Comparison of ENCODE assay signal across 25 mouse cellular contexts in the genomic region with DNA sequence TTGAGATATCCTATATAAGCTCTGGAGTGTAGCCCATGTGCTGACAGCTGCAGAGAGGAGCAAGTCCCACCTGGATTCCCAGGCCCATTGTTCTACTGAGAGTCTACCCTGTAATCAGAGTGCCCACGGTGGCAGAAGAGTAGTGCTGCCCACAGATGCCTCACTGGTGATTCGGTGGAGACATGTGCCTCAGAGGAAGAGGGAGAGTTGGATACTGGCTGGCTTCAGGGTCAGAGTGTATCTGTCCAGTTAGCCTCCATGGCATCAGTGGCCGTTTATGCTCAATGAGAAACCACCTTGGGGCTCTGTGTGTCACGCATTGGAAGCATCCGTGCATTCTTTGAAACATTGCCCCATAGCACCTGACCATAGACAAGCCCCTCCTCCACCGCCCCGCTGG. TPM values are rescaled to one million over a fixed set of nuclear protein-coding genes. Genes with fewer than 3 reads are reported as not detected.
DNase-seq lines count a peak whose midpoint lies in the region; ATAC-seq and TF ChIP-seq lines count a peak whose summit lies in the region.
"Had no signal": no experiment of that assay in that cellular context is flagged by ENCODE, and none has a peak within 500 bp of the region (broad histone marks: within the 10 kb centered on the region; RNA-seq: fewer than 3 reads in every experiment).

No protein-coding gene starts in this region.

- peak overlapping the region; percentile 65 for H3K4me3 ChIP-seq in heart, embryonic 10.5 days
- H3K4me3 ChIP-seq in MEL (ENCODE audit: control insufficient read depth in 1 of 2, insufficient read depth in 1 of 2, low read depth in 2 of 2, low read length in 2 of 2) = no peak overlapping the region
- H3K4me3 ChIP-seq in heart, embryonic 14.5 days (ENCODE audit: control insufficient read depth in 1 of 2, insufficient read depth in 1 of 2, low read depth in 1 of 2, low read length in 2 of 2) = peak overlapping the region; percentile 73 to 93
- peak overlapping the region; percentile 41 for H3K4me3 ChIP-seq in intestine, embryonic 16.5 days (ENCODE audit: low read length)
- H3K4me3 ChIP-seq: liver, embryonic 13.5 days; midbrain, embryonic 12.5 days; neural tube, embryonic 13.5 days had no signal

- intact Hi-C loops in heart, postnatal 25 days (cut with DNase I) = loop anchor here (2.0 to 10.0 kb wide), 2 partner anchors 15 to 469 kb away; no protein-coding TSS in a partner anchor

- peaks cover 16% of the 10 kb centered on the region for H3K36me3 ChIP-seq in heart, embryonic 10.5 days
- H3K36me3 ChIP-seq in MEL (ENCODE audit: control insufficient read depth in 1 of 2, insufficient read depth in 2 of 2, low read length in 2 of 2) = peaks cover 0 to 36% of the 10 kb centered on the region in 2 experiments; a peak in 2 of 4 replicates
- peaks cover 20% of the 10 kb centered on the region for H3K36me3 ChIP-seq in heart, embryonic 14.5 days (ENCODE audit: control insufficient read depth, insufficient read depth, low read length)
- no peaks in the 10 kb centered on the region for H3K36me3 ChIP-seq in intestine, embryonic 16.5 days (ENCODE audit: control insufficient read depth, insufficient read depth, low read length)
- H3K36me3 ChIP-seq: liver, embryonic 13.5 days; midbrain, embryonic 12.5 days; neural tube, embryonic 13.5 days had no signal

- no peaks in the 10 kb centered on the region for H3K27me3 ChIP-seq in heart, embryonic 10.5 days (ENCODE audit: insufficient read depth, poor library complexity, severe bottlenecking)
- no peaks in the 10 kb centered on the region for H3K27me3 ChIP-seq in MEL (ENCODE audit: control insufficient read depth in 1 of 2, insufficient read depth in 2 of 2, low read length in 2 of 2)
- H3K27me3 ChIP-seq in heart, embryonic 14.5 days (ENCODE audit: control insufficient read depth, insufficient read depth, low read length) = no peaks in the 10 kb centered on the region
- H3K27me3 ChIP-seq in intestine, embryonic 16.5 days (replicated peaks; ENCODE audit: control insufficient read depth, insufficient read depth, low read length) = no peaks in the 10 kb centered on the region
- H3K27me3 ChIP-seq: liver, embryonic 13.5 days; midbrain, embryonic 12.5 days; neural tube, embryonic 13.5 days had no signal

- ATAC-seq in heart, embryonic 14.5 days (ENCODE audit: insufficient number of reproducible peaks, insufficient read depth, low FRiP score, low read depth) = no peak
- no peak for ATAC-seq in intestine, embryonic 16.5 days
- ATAC-seq: forebrain, embryonic 14.5 days had no signal

- no peak for TF ChIP-seq RAD21 in MEL (IDR thresholded peaks at IDR 0.05; ENCODE audit: low read depth, low read length)

- TF ChIP-seq EP300 in MEL (IDR thresholded peaks at IDR 0.05; ENCODE audit: low read depth in 1 of 2, low read length in 2 of 2) = no peak

- WGBS in heart, embryonic 10.5 days = 33% methylated on average over 7 of the region's 7 CpGs
- 24% methylated on average over 7 of the region's 7 CpGs for WGBS in heart, embryonic 14.5 days
- WGBS in intestine, embryonic 16.5 days = 62% methylated on average over 7 of the region's 7 CpGs

- TF ChIP-seq POLR2A in MEL (IDR thresholded peaks at IDR 0.05; ENCODE audit: control insufficient read depth in 1 of 2, insufficient read depth in 1 of 2, low read depth in 1 of 2, low read length in 2 of 2, poor library complexity in 1 of 2) = no peak

- TF ChIP-seq CTCF in MEL (IDR thresholded peaks at IDR 0.05 in 2 of 3, conservative IDR thresholded peaks at IDR 0.05 in 1 of 3; ENCODE audit: control insufficient read depth in 1 of 3, insufficient read depth in 1 of 3, low read depth in 2 of 3, low read length in 3 of 3, poor library complexity in 1 of 3, severe bottlenecking in 1 of 3) = no peak

- H3K9ac ChIP-seq in MEL (ENCODE audit: control insufficient read depth, low read depth, low read length, poor library complexity, severe bottlenecking) = peak overlapping the region; percentile 15; the same call in 1 of the 2 replicates
- H3K9ac ChIP-seq in heart, embryonic 14.5 days (ENCODE audit: low read length) = peak overlapping the region; percentile 98
- H3K9ac ChIP-seq in intestine, embryonic 16.5 days (ENCODE audit: low read depth, low read length) = 0 out of 2 replicates have a peak overlapping the region, but pooled peaks have one; percentile 1
- H3K9ac ChIP-seq: midbrain, embryonic 12.5 days; neural tube, embryonic 13.5 days had no signal

- DNase-seq in heart, embryonic 10.5 days (ENCODE audit: low spot score) = no peak
- no peak for DNase-seq in heart, postnatal 25 days (ENCODE audit: low spot score)
- no peak for DNase-seq in MEL (ENCODE audit: low read depth, low spot score)
- no peak for DNase-seq in right cerebral cortex, postnatal 14 days
- DNase-seq in cerebellum, adult 9-10 months = no peak
- no peak for DNase-seq in T-cell, adult 2 months (ENCODE audit: low spot score)
- DNase-seq: B cell, adult 2 months; cerebellum, adult 8-10 months; gastrocnemius, postnatal 36 days; kidney, postnatal 4 days; layer of hippocampus, adult 9-11 months; liver, embryonic 13.5 days had no signal

- peak overlapping the region; percentile 91 for H3K27ac ChIP-seq in heart, embryonic 10.5 days
- H3K27ac ChIP-seq in MEL (ENCODE audit: control insufficient read depth, low read depth, low read length) = peak overlapping the region; percentile 50
- H3K27ac ChIP-seq in heart, embryonic 14.5 days (replicated peaks in 1 of 2; ENCODE audit: control insufficient read depth in 1 of 2, insufficient read depth in 1 of 2, low read depth in 2 of 2, low read length in 2 of 2) = peak overlapping the region; percentile 99 to 100
- H3K27ac ChIP-seq in intestine, embryonic 16.5 days (ENCODE audit: low read length) = no peak overlapping the region
- H3K27ac ChIP-seq: liver, embryonic 13.5 days; macrophage; midbrain, embryonic 12.5 days; neural tube, embryonic 13.5 days had no signal

- H3K79me2 ChIP-seq in MEL (ENCODE audit: control insufficient read depth, insufficient read depth, low read length, poor library complexity) = no peaks in the 10 kb centered on the region

- peak overlapping the region; percentile 80 for H3K4me2 ChIP-seq in heart, embryonic 14.5 days (ENCODE audit: low read length)
- peak overlapping the region; percentile 2; the same call in 1 of the 2 replicates for H3K4me2 ChIP-seq in intestine, embryonic 16.5 days (ENCODE audit: low read depth, low read length)
- H3K4me2 ChIP-seq: midbrain, embryonic 12.5 days; neural tube, embryonic 13.5 days had no signal

- peaks cover 54% of the 10 kb centered on the region for H3K4me1 ChIP-seq in heart, embryonic 10.5 days
- peaks cover 32 to 46% of the 10 kb centered on the region in 2 experiments for H3K4me1 ChIP-seq in MEL (ENCODE audit: control insufficient read depth in 1 of 2, insufficient read depth in 2 of 2, low read length in 2 of 2)
- peaks cover 23 to 44% of the 10 kb centered on the region in 2 experiments for H3K4me1 ChIP-seq in heart, embryonic 14.5 days (ENCODE audit: control insufficient read depth in 2 of 2, insufficient read depth in 2 of 2, low read length in 2 of 2)
- peaks cover 11% of the 10 kb centered on the region for H3K4me1 ChIP-seq in intestine, embryonic 16.5 days (ENCODE audit: control insufficient read depth, insufficient read depth, low read length)
- H3K4me1 ChIP-seq: midbrain, embryonic 12.5 days had no signal

- H3K9me3 ChIP-seq in heart, embryonic 10.5 days = no peaks in the 10 kb centered on the region
- no peaks in the 10 kb centered on the region for H3K9me3 ChIP-seq in MEL (replicated peaks; ENCODE audit: insufficient read depth, low read length)
- H3K9me3 ChIP-seq in heart, embryonic 14.5 days (ENCODE audit: control insufficient read depth, low read length) = no peaks in the 10 kb centered on the region
- no peaks in the 10 kb centered on the region for H3K9me3 ChIP-seq in intestine, embryonic 16.5 days (ENCODE audit: control insufficient read depth, low read length)
- H3K9me3 ChIP-seq: liver, embryonic 13.5 days; midbrain, embryonic 12.5 days; neural tube, embryonic 13.5 days had no signal

RNA-seq across cellular contexts. Expression of a gene that starts 1.6 kb away (rescaled TPM):
- polyA plus RNA-seq in heart, embryonic 10.5 days (2016; fragmentation: Nextera tagmentation; extraction: Ambion mirVana) = 230 and 378 TPM in 2 replicates
- 100 to 1,000 TPM; 481 to 520 TPM for total RNA-seq in heart, postnatal 25 days (2021)
- total RNA-seq in MEL (2012; rRNA removed) = 15.2 and 17.5 TPM in 2 replicates
- polyA plus RNA-seq in MEL (2012; ENCODE audit: insufficient read depth in 1 of 2, insufficient read length in 2 of 2, low read depth in 1 of 2, low replicate concordance in 2 of 2, missing spikeins in 1 of 2) = 10 to 100 TPM in 1 of 2 experiments, not detected in 1; 45.4 TPM
- polyA plus RNA-seq in heart, embryonic 14.5 days (2014; fragmentation: Nextera tagmentation; extraction: Ambion mirVana) = 364 and 390 TPM in 2 replicates
- 15.0 and 20.2 TPM in 2 replicates for polyA plus RNA-seq in intestine, embryonic 16.5 days (2015; fragmentation: Nextera tagmentation; extraction: Ambion mirVana)
- polyA plus RNA-seq: macrophage had no signal

RNA-seq across cellular contexts. Expression of a gene that starts 16.8 kb away (rescaled TPM):
- 1.3 and 4.6 TPM in 2 replicates for polyA plus RNA-seq in heart, embryonic 10.5 days (2016; fragmentation: Nextera tagmentation; extraction: Ambion mirVana)
- total RNA-seq in heart, postnatal 25 days (2021) = not detected
- not detected in 2 replicates for total RNA-seq in MEL (2012; rRNA removed)
- not detected for polyA plus RNA-seq in MEL (2012; ENCODE audit: insufficient read depth in 1 of 2, insufficient read length in 2 of 2, low read depth in 1 of 2, low replicate concordance in 2 of 2, missing spikeins in 1 of 2)
- 4.4 and 4.9 TPM in 2 replicates for polyA plus RNA-seq in heart, embryonic 14.5 days (2014; fragmentation: Nextera tagmentation; extraction: Ambion mirVana)
- 0.54 and 1.6 TPM in 2 replicates for polyA plus RNA-seq in intestine, embryonic 16.5 days (2015; fragmentation: Nextera tagmentation; extraction: Ambion mirVana)
- total RNA-seq: adrenal gland, adult 18-20 months; adrenal gland, postnatal 4 days; common myeloid progenitor, adult 5-6 weeks; gastrocnemius, postnatal 36 days; left cerebral cortex, adult 8-10 months had no signal
- polyA plus RNA-seq: forebrain, embryonic 14.5 days; hindbrain, embryonic 11.5 days; kidney, embryonic 14.5 days; limb, embryonic 11.5 days; liver, embryonic 13.5 days; macrophage; midbrain, embryonic 12.5 days; neural tube, embryonic 13.5 days had no signal

RNA-seq across cellular contexts. Expression of a gene that starts 16.9 kb away (rescaled TPM):
- polyA plus RNA-seq in heart, embryonic 10.5 days (2016; fragmentation: Nextera tagmentation; extraction: Ambion mirVana) = 287 and 339 TPM in 2 replicates
- 100 to 1,000 TPM; 261 to 277 TPM for total RNA-seq in heart, postnatal 25 days (2021)
- 293 and 295 TPM in 2 replicates for total RNA-seq in MEL (2012; rRNA removed)
- 100 to 1,000 TPM in 1 of 2 experiments, not detected in 1; 269 TPM for polyA plus RNA-seq in MEL (2012; ENCODE audit: insufficient read depth in 1 of 2, insufficient read length in 2 of 2, low read depth in 1 of 2, low replicate concordance in 2 of 2, missing spikeins in 1 of 2)
- polyA plus RNA-seq in heart, embryonic 14.5 days (2014; fragmentation: Nextera tagmentation; extraction: Ambion mirVana) = 337 TPM in 2 replicates
- polyA plus RNA-seq in intestine, embryonic 16.5 days (2015; fragmentation: Nextera tagmentation; extraction: Ambion mirVana) = 223 and 249 TPM in 2 replicates

RNA-seq across cellular contexts. Expression of a gene that starts 21.7 kb away (rescaled TPM):
- 0.06 and 0.12 TPM in 2 replicates for polyA plus RNA-seq in heart, embryonic 10.5 days (2016; fragmentation: Nextera tagmentation; extraction: Ambion mirVana)
- not detected for total RNA-seq in heart, postnatal 25 days (2021)
- total RNA-seq in MEL (2012; rRNA removed) = 0.10 TPM in 1 of 2 replicates, not detected in the other
- polyA plus RNA-seq in MEL (2012; ENCODE audit: insufficient read depth in 1 of 2, insufficient read length in 2 of 2, low read depth in 1 of 2, low replicate concordance in 2 of 2, missing spikeins in 1 of 2) = under 1 TPM in 1 of 2 experiments, not detected in 1; 0.03 TPM
- 0.15 TPM in 1 of 2 replicates, not detected in the other for polyA plus RNA-seq in heart, embryonic 14.5 days (2014; fragmentation: Nextera tagmentation; extraction: Ambion mirVana)
- 0.18 and 0.31 TPM in 2 replicates for polyA plus RNA-seq in intestine, embryonic 16.5 days (2015; fragmentation: Nextera tagmentation; extraction: Ambion mirVana)
- total RNA-seq: common myeloid progenitor, adult 5-6 weeks; gastrocnemius, postnatal 36 days had no signal
- polyA plus RNA-seq: kidney, embryonic 14.5 days; liver, embryonic 13.5 days; macrophage had no signal

Comparison
In these comparisons a context has a peak if more than half of its experiments do, and no peak if none do; other contexts are left out.
1. H3K4me3 ChIP-seq: peak in heart, embryonic 10.5 days (single experiment), heart, embryonic 14.5 days (2 of 2) and intestine, embryonic 16.5 days (single experiment); none in MEL (0 of 2).
2. H3K9ac ChIP-seq: peak in every context shown above with its lines; median percentile 98 in heart, embryonic 14.5 days; 15 in MEL; 1 in intestine, embryonic 16.5 days.